9 mouse cellular contexts compared by ENCODE assay signal in the genomic region with DNA sequence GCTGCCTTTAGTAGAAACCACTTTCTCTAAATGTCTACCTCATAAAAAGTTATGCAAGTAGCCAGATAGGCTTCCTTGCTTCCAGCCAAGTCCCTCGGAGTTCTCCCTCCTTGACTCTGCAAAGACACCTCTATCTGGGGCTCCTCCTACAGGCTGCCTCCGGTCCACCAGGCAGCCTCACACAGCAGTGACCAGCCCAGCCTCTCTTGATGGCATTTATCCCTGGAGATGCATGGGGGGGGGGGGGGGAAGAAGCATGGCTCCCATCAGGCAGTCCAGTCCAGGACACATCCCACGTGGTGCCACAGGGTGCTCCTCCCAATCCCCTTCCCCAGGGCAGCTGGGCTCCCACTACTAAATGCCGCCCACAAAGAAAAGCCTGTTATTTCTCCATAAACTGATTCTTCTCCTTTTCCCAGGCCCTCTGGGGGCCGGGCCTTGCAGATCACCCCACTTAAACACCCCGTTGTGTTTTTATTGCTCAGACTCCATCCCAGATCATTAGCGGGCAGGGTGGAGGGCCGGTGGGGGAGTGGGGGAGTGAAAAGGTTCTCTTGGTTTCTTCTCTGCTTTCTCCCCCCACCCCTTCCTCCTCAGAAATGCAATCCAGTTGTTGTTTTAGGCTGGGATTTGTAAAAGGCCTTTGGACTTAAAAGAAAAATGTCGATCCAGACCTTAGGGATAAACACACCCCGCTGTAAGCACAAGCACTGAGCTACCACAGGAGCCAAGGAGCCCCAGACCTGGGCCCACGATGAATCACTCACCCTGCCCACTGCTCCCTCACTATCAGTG. TPM values are rescaled to one million over a fixed set of nuclear protein-coding genes. Genes with fewer than 3 reads are reported as not detected.
DNase-seq lines count a peak whose midpoint lies in the region; ATAC-seq and TF ChIP-seq lines count a peak whose summit lies in the region.
"Had no signal": no experiment of that assay in that cellular context is flagged by ENCODE, and none has a peak within 500 bp of the region (broad histone marks: within the 10 kb centered on the region; RNA-seq: fewer than 3 reads in every experiment).

No protein-coding gene starts in this region.

- 34% methylated on average over 11 of the region's 11 CpGs for WGBS in liver, embryonic 12.5 days (ENCODE audit: insufficient replicate concordance)
- WGBS in forebrain, embryonic 11.5 days, result 2% methylated on average over 11 of the region's 11 CpGs
- WGBS in hindbrain, postnatal 0 days, result 14% methylated on average over 11 of the region's 11 CpGs
- WGBS in lung, postnatal 0 days, result 31% methylated on average over 11 of the region's 11 CpGs

- no peak overlapping the region for H3K9ac ChIP-seq in liver, embryonic 12.5 days
- peak overlapping the region; percentile 7; the same call in 1 of the 2 replicates for H3K9ac ChIP-seq in forebrain, embryonic 11.5 days (ENCODE audit: low read length)
- H3K9ac ChIP-seq in hindbrain, postnatal 0 days (replicated peaks; ENCODE audit: low read length), result no peak overlapping the region
- no peak overlapping the region for H3K9ac ChIP-seq in lung, postnatal 0 days (replicated peaks; ENCODE audit: low read depth)

- TF ChIP-seq CTCF in hindbrain, postnatal 0 days (IDR thresholded peaks at IDR 0.05; ENCODE audit: low read depth), result peak; percentile 54
- TF ChIP-seq CTCF in lung, postnatal 0 days (IDR thresholded peaks at IDR 0.05), result peak; percentile 44

- no peak overlapping the region for H3K4me2 ChIP-seq in liver, embryonic 12.5 days
- H3K4me2 ChIP-seq in forebrain, embryonic 11.5 days (ENCODE audit: low read depth, low read length, severe bottlenecking), result peak overlapping the region; percentile 18; the same call in 1 of the 2 replicates
- H3K4me2 ChIP-seq in hindbrain, postnatal 0 days (ENCODE audit: low read depth, low read length), result no peak overlapping the region
- no peak overlapping the region for H3K4me2 ChIP-seq in lung, postnatal 0 days (replicated peaks; ENCODE audit: low read depth, low read length)

- H3K4me3 ChIP-seq in liver, embryonic 12.5 days, result no peak overlapping the region
- no peak overlapping the region for H3K4me3 ChIP-seq in forebrain, embryonic 11.5 days (ENCODE audit: low read depth, low read length)
- H3K4me3 ChIP-seq in hindbrain, postnatal 0 days (ENCODE audit: low read length), result no peak overlapping the region
- H3K4me3 ChIP-seq in lung, postnatal 0 days (ENCODE audit: low read depth, low read length), result no peak overlapping the region

- intact Hi-C loops in gastrocnemius, postnatal 36 days (cut with DNase I), result no loop called here

- H3K27ac ChIP-seq in liver, embryonic 12.5 days, result no peak overlapping the region
- H3K27ac ChIP-seq in forebrain, embryonic 11.5 days (ENCODE audit: low read depth, low read length), result peak overlapping the region; percentile 84
- no peak overlapping the region; the same call in 1 of the 2 replicates for H3K27ac ChIP-seq in hindbrain, postnatal 0 days
- no peak overlapping the region for H3K27ac ChIP-seq in lung, postnatal 0 days (ENCODE audit: low read length)

- peaks cover 18% of the 10 kb centered on the region for H3K4me1 ChIP-seq in liver, embryonic 12.5 days
- H3K4me1 ChIP-seq in forebrain, embryonic 11.5 days (replicated peaks; ENCODE audit: control insufficient read depth, insufficient read depth, low read length), result peaks cover 50% of the 10 kb centered on the region
- H3K4me1 ChIP-seq in hindbrain, postnatal 0 days (ENCODE audit: insufficient read depth, low read length), result peaks cover 6% of the 10 kb centered on the region; the same call in 1 of the 2 replicates
- no peaks in the 10 kb centered on the region for H3K4me1 ChIP-seq in lung, postnatal 0 days (ENCODE audit: insufficient read depth, low read depth, low read length)

- no peak for ATAC-seq in liver, embryonic 12.5 days
- peak; percentile 82 for ATAC-seq in forebrain, embryonic 11.5 days (replicated peaks; ENCODE audit: low FRiP score)
- peak; percentile 71 for ATAC-seq in hindbrain, postnatal 0 days
- ATAC-seq in lung, postnatal 0 days, result peak; percentile 32

- TF ChIP-seq EP300 in lung, postnatal 0 days (IDR thresholded peaks at IDR 0.05), result no peak

- no peaks in the 10 kb centered on the region for H3K36me3 ChIP-seq in liver, embryonic 12.5 days
- H3K36me3 ChIP-seq in forebrain, embryonic 11.5 days (ENCODE audit: control insufficient read depth, insufficient read depth, low read length), result no peaks in the 10 kb centered on the region
- H3K36me3 ChIP-seq in hindbrain, postnatal 0 days (ENCODE audit: insufficient read depth, low read length), result no peaks in the 10 kb centered on the region
- H3K36me3 ChIP-seq in lung, postnatal 0 days (ENCODE audit: insufficient read depth, low read length), result no peaks in the 10 kb centered on the region

- H3K9me3 ChIP-seq in liver, embryonic 12.5 days (replicated peaks), result no peaks in the 10 kb centered on the region
- H3K9me3 ChIP-seq in forebrain, embryonic 11.5 days (ENCODE audit: control insufficient read depth, low read length), result no peaks in the 10 kb centered on the region
- H3K9me3 ChIP-seq in hindbrain, postnatal 0 days (ENCODE audit: low read length), result no peaks in the 10 kb centered on the region
- H3K9me3 ChIP-seq in lung, postnatal 0 days (ENCODE audit: low read length), result no peaks in the 10 kb centered on the region

- no peaks in the 10 kb centered on the region for H3K27me3 ChIP-seq in liver, embryonic 12.5 days (replicated peaks)
- no peaks in the 10 kb centered on the region for H3K27me3 ChIP-seq in forebrain, embryonic 11.5 days (ENCODE audit: control insufficient read depth, insufficient read depth, low read length)
- no peaks in the 10 kb centered on the region; the same call in 1 of the 2 replicates for H3K27me3 ChIP-seq in hindbrain, postnatal 0 days (ENCODE audit: insufficient read depth, low read length)
- H3K27me3 ChIP-seq in lung, postnatal 0 days (replicated peaks; ENCODE audit: insufficient read depth, low read length), result no peaks in the 10 kb centered on the region

- peak; percentile 21 for DNase-seq in liver
- DNase-seq in forebrain, embryonic 11.5 days (ENCODE audit: low spot score), result peak; percentile 84
- peak; percentile 48 for DNase-seq in hindbrain, postnatal 0 days (ENCODE audit: low spot score)
- DNase-seq in lung, postnatal 0 days (ENCODE audit: low spot score), result peak; percentile 31
- DNase-seq in right cerebral cortex, postnatal 36 days (ENCODE audit: low spot score in 2 of 2), result no peak
- no peak for DNase-seq in cerebellum, adult 8-10 months
- DNase-seq in gastrocnemius, postnatal 36 days, result no peak

RNA-seq across cellular contexts. Expression of gene Tspan18, which starts 55.9 kb away (rescaled TPM):
- polyA plus RNA-seq in liver, embryonic 12.5 days (2016; fragmentation: Nextera tagmentation; extraction: Ambion mirVana), result 6.2 and 6.4 TPM in 2 replicates
- polyA plus RNA-seq in forebrain, embryonic 11.5 days (2014; fragmentation: Nextera tagmentation; extraction: Ambion mirVana), result 54.1 and 56.4 TPM in 2 replicates
- total RNA-seq in hindbrain, postnatal 0 days (2014; rRNA removed), result 23.5 and 26.2 TPM in 2 replicates
- 11.1 and 12.3 TPM in 2 replicates for polyA plus RNA-seq in hindbrain, postnatal 0 days (2015; fragmentation: Nextera tagmentation; extraction: Ambion mirVana)
- polyA plus RNA-seq in lung, postnatal 0 days (2015; fragmentation: Nextera tagmentation; extraction: Ambion mirVana), result 36.4 and 39.9 TPM in 2 replicates
- total RNA-seq in gastrocnemius, postnatal 36 days (2021), result 1 to 10 TPM; 1.3 to 2.5 TPM
- total RNA-seq: hematopoietic stem cell, adult 5-6 weeks had no signal

Comparison
In these comparisons a context has a peak if more than half of its experiments do, and no peak if none do; other contexts are left out.
1. DNase-seq: peak in liver (single experiment), forebrain, embryonic 11.5 days (single experiment), hindbrain, postnatal 0 days (single experiment) and lung, postnatal 0 days (single experiment); none in right cerebral cortex, postnatal 36 days (0 of 2), cerebellum, adult 8-10 months (single experiment) and gastrocnemius, postnatal 36 days (0 of 2).